Mouse (Mus musculus) midbrain, embryonic 15.5 days (tissue): Measurements from ENCODE around the gene Nupr1. TPM values are rescaled to one million over a fixed set of nuclear protein-coding genes. Genes with fewer than 3 reads are reported as not detected.

Experiments used
- ATAC-seq: fragments of 200-750 bp; cut with Nextera tagmentation; replicated peaks from 2 replicates; pipeline ENCODE4 v1.8.0; 2017; ENCODE audit warnings: moderate TSS enrichment
- H3K27ac ChIP-seq: fragments of 300-500 bp; sonication (generic); 2 replicates; pipeline ENCODE4 v1.5.1; 2015; ENCODE audit warnings: mild to moderate bottlenecking, inconsistent platforms
- H3K27me3 ChIP-seq: fragments of 300-500 bp; sonication (generic); replicated peaks from 2 replicates; pipeline ENCODE4 v1.6.1; 2015; ENCODE audit warnings: inconsistent platforms
- H3K36me3 ChIP-seq: fragments of 300-500 bp; sonication (generic); replicated peaks from 2 replicates; pipeline ENCODE4 v1.6.1; 2015; ENCODE audit warnings: inconsistent platforms
- H3K4me1 ChIP-seq: fragments of 300-500 bp; sonication (generic); 2 replicates; pipeline ENCODE4 v1.6.1; 2015; ENCODE audit warnings: inconsistent platforms
- H3K4me2 ChIP-seq: fragments of 300-500 bp; sonication (generic); 2 replicates; pipeline ENCODE4 v1.6.1; 2015; ENCODE audit warnings: inconsistent platforms, mild to moderate bottlenecking, moderate library complexity
- H3K4me3 ChIP-seq: fragments of 300-500 bp; sonication (generic); 2 replicates; pipeline ENCODE4 v1.5.1; 2015; ENCODE audit warnings: mild to moderate bottlenecking, inconsistent platforms
- H3K9ac ChIP-seq: fragments of 300-500 bp; sonication (generic); 2 replicates; pipeline ENCODE4 v1.6.1; 2015; ENCODE audit warnings: mild to moderate bottlenecking, inconsistent platforms
- H3K9me3 ChIP-seq: fragments of 300-500 bp; sonication (generic); 2 replicates; pipeline ENCODE4 v1.6.1; 2016; ENCODE audit warnings: inconsistent platforms
- WGBS: fragments of 180-500 bp; shearing (Covaris S2); methylation state at CpG from one replicate; pipeline ENCODE4 v1.1.7; 2015; ENCODE audit warnings: mixed read lengths; 5-methylcytosine and 5-hydroxymethylcytosine counted together
- polyA plus RNA-seq: library from polyadenylated mRNA; unstranded; fragments of >200 nt; fragmentation: Nextera tagmentation; extraction: Ambion mirVana; gene quantifications from 2 replicates; pipeline ENCODE4 v1.2.1, GENCODE M21; 2015

Gene Nupr1
- 11.5 and 13.0 TPM in 2 replicates for polyA plus RNA-seq

DNA sequence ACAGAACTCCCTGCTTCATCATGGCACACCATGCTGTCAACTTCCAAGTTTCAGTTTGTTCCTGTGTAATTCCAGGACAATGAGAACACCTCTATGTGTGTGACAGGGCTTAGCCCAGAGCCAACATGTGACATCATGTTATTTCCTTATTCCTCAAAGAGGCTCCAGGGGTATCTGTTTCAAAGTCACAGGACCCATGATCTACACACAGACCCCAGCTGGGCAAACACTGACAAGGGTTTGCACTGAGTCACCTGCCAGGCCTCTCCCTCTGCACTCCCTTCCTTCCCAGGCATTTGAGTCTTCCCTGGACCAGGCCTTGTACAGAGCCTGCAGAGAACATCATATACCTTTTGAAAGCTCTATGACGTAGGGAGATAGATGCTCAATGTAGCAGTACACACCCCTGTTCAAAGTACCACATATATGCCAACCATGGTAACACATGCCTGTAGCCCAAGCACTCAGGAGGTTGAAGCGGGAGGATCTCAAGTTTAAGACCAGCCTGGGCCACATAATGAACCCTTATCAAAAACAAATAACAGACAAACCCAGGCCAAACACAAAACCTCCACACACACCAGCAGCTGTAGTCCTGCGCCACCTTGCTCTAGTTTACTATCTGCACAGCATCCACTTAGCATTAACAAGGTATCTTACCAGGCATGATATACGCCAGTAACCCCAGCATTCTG is at the start of gene Nupr1:
TSS of gene Nupr1 (minus strand) at position 38 of the 695 bp plus-strand sequence.
- H3K4me1 ChIP-seq = no peaks in the 10 kb centered on the region
- 88% methylated on average over 4 of the region's 4 CpGs for WGBS

DNA sequence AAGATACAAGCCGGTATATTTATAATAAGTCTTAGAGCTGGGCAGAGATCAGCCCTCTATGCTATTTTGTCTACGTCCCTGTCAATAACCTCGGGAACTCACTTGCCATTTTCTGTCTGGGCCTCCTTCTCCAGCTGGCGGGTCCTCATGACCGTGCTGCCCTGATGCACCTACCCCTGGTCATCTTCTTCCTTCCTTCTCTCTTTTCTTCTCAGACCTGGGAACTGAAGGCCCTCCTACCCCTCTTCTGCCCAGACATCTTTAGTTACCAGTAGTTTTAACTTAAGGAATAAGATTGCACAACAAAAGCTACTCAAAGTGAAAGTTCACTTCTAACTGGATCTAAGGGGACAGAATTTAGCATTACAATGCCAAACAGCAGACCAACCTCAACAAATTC is 49.0 kb upstream of the Nupr1 start:
- Histone ChIP-seq H3K9me3 (no peaks in the 10 kb centered on the region), H3K36me3 (no peaks in the 10 kb centered on the region), H3K9ac (no peak overlapping the region), H3K4me1 (no peaks in the 10 kb centered on the region), H3K4me2 (no peak overlapping the region), H3K4me3 (no peak overlapping the region), H3K27ac (no peak overlapping the region), H3K27me3 (no peaks in the 10 kb centered on the region)
- ATAC-seq = no peak
- WGBS = 92% methylated on average over 5 of the region's 5 CpGs

More for the DNA sequence above, at the start of gene Nupr1:
- no peaks in the 10 kb centered on the region for H3K9me3 ChIP-seq
- no peak within 1 kb of the TSS for H3K4me3 ChIP-seq
- no peak within 1 kb of the TSS for H3K4me2 ChIP-seq
- H3K9ac ChIP-seq = no peak within 1 kb of the TSS
- no peak within 1 kb of the TSS for H3K27ac ChIP-seq
- H3K27me3 ChIP-seq = no peaks in the 10 kb centered on the region
- no peaks in the 10 kb centered on the region for H3K36me3 ChIP-seq
- no peak for ATAC-seq

DNA sequence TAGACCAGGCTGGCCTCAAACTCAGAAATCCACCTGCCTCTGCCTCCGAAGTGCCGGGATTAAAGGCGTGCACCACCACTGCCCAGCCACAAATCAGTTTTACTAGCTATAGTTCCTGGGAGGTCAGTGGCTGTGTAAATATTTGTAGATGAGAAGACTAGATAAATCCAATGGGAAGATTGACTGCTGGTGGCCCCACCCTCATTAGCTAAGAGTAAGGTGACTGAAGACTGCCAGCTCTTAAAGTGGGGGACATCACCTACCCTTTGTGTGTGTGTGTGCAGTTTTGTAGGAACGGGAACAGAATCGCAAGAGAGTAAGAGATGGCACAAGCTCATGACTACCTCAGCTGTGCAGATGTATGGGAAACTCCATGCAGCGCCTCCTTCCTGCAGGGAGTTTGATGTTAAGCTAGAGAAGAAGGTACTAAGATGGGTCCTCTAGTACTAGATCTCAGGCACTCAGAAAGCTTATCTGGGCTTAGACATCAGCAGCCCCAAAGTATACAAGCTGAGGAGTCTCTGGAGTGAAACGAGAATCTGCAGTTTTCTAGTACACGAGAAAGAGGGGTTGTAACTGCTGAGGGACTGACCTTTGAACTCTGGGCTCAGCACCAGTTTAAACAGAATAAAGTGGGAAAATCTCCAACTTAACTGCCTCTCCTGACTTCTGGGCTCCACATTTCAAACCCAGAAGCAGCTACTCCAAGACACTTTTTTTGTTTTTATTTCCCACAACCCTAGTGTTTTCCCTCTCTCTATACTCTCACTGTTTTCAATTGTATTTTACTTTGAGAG is 48.1 kb upstream of the Nupr1 start:
- Histone ChIP-seq H3K4me1 (no peaks in the 10 kb centered on the region), H3K9ac (no peak overlapping the region), H3K27ac (no peak overlapping the region), H3K36me3 (no peaks in the 10 kb centered on the region), H3K9me3 (no peaks in the 10 kb centered on the region), H3K4me3 (no peak overlapping the region), H3K27me3 (no peaks in the 10 kb centered on the region), H3K4me2 (no peak overlapping the region)
- no peak for ATAC-seq
- 89% methylated on average over 8 of the region's 8 CpGs for WGBS

DNA sequence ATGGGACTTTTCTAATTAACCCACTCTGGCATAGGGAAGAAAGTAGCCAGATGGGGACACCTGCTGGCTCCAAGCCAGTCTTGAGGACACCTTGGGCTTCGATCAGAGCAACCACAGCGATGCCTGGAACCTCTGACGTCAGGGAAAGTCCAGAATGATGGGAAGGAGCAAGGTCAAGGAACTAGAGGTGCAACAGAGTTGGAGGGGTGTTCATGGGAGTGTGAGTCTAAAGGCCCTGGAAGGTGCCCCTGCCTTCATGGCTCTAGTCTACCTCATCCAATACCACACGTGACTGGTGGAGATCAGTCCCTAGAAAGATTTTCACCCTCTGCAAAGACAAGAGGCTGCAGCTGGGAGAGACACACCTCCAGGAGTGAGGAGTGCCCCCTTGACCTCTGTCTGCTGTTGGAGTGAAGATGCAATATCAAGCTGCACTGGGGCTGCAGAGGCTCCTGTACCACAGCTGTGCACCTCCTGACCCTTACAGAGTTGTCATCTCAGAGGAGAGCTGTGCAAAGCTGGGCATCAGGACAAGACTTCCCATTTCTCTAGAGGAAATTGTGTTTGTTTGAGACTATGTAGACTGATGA is 46.1 kb upstream of the Nupr1 start:
- no peaks in the 10 kb centered on the region for H3K27me3 ChIP-seq
- no peaks in the 10 kb centered on the region for H3K4me1 ChIP-seq
- H3K4me2 ChIP-seq = no peak overlapping the region
- no peak overlapping the region for H3K9ac ChIP-seq
- H3K4me3 ChIP-seq = no peak overlapping the region
- ATAC-seq = no peak
- 81% methylated on average over 4 of the region's 4 CpGs for WGBS
- no peak overlapping the region for H3K27ac ChIP-seq
- H3K36me3 ChIP-seq = peaks cover 6% of the 10 kb centered on the region; the same call in 1 of the 2 replicates
- no peaks in the 10 kb centered on the region for H3K9me3 ChIP-seq

DNA sequence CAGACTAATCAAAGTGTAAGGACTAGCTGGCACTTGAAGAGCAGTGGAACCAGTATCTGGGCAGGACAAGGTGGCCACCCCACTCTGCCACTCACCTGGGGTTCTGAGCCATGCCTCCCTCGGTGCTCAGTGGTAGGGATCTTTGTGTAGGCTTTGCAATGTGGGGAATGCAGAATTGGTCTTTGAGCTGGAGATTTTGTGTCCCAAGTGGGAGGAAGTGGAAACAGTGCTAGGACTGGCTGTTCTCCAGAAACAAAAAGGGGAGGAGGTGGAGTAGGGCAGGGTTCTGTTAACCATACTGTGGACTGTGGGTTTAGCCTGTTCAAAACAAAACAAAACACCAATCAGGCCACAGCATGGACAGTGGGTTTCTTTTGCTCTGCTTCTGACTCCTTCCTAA is 45.5 kb upstream of the Nupr1 start, which contains the start of gene Sult1a1:
TSS of gene Sult1a1 (minus strand) at position 226 of the 400 bp plus-strand sequence.
- Histone ChIP-seq H3K4me2 (no peak within 1 kb of the TSS), H3K27ac (no peak within 1 kb of the TSS), H3K4me3 (no peak within 1 kb of the TSS), H3K4me1 (no peaks in the 10 kb centered on the region), H3K27me3 (no peaks in the 10 kb centered on the region), H3K9me3 (no peaks in the 10 kb centered on the region), H3K36me3 (peaks cover 6% of the 10 kb centered on the region; the same call in 1 of the 2 replicates), H3K9ac (no peak within 1 kb of the TSS)
- ATAC-seq = no peak
- WGBS = 95% methylated on average over 1 of the region's 1 CpGs

DNA sequence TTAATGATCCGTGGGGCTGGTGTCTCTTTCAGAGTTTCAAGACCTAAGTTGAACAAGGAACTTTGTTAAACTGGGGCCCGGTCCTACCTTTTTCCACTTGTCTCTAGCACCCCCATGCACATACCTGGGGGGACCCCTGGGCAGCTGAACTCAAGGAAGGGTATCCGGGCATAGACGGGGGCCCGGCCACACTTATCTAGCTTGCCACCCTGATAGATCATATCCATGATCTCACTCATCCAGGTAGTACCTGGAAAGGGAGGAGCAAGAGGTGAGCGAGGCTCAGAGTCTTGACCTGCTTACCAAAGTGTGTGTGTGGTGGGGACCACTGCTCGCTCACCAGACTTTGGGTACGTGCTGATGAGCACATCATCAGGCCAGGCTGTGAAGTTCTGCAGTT is 44.4 kb upstream of the Nupr1 start:
- Histone ChIP-seq H3K4me1 (no peaks in the 10 kb centered on the region), H3K9ac (no peak overlapping the region), H3K4me2 (no peak overlapping the region), H3K4me3 (no peak overlapping the region), H3K27ac (no peak overlapping the region), H3K36me3 (peaks cover 6% of the 10 kb centered on the region; the same call in 1 of the 2 replicates), H3K9me3 (no peaks in the 10 kb centered on the region), H3K27me3 (no peaks in the 10 kb centered on the region)
- ATAC-seq = no peak
- WGBS = 96% methylated on average over 8 of the region's 8 CpGs

DNA sequence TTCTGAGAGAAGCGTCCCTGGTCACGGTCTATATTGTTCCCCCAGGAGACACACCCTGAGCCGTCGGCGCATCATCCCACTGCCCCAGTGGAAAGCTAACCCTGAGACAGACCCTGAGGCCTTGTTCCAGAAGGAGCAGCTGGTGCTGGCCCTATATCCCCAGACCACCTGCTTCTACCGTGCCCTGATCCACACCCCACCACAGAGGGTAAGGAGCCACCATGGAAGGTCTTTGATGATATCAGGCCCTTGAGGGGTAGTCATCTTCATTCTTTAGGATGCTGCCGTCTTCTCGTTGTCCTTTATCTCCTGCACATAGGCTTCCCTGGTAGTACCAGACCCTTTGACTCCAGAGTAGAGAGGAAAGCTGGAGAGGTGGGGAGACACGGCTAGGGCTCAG is 41.5 kb upstream of the Nupr1 start:
- no peaks in the 10 kb centered on the region for H3K9me3 ChIP-seq
- 93% methylated on average over 9 of the region's 9 CpGs for WGBS
- H3K27ac ChIP-seq = no peak overlapping the region
- H3K4me1 ChIP-seq = no peaks in the 10 kb centered on the region
- no peak overlapping the region for H3K4me3 ChIP-seq
- H3K9ac ChIP-seq = no peak overlapping the region
- H3K4me2 ChIP-seq = no peak overlapping the region
- H3K27me3 ChIP-seq = no peaks in the 10 kb centered on the region
- no peak for ATAC-seq
- H3K36me3 ChIP-seq = peaks cover 6% of the 10 kb centered on the region; the same call in 1 of the 2 replicates

DNA sequence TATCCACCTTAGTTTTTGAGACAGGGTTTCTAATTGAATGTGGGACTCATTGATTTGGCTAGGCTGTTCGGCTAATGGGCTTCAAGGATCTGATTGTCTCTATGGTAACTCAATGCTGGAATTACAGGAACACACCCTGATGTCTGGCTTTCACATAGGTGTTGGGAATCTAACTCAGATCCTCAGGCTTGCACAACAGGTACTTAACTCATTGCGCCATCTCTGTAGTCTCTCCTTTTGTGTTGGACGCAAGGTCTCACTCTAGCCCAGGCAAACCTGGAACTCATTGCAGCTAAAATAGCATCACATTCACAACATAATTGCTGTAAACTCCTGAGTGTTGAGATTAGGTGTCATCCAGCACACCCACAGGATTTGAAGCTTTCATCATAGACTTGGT is 39.5 kb upstream of the Nupr1 start:
- no peak overlapping the region for H3K9ac ChIP-seq
- no peak overlapping the region for H3K4me3 ChIP-seq
- WGBS = 94% methylated on average over 3 of the region's 3 CpGs
- no peak for ATAC-seq
- H3K4me2 ChIP-seq = no peak overlapping the region
- no peaks in the 10 kb centered on the region for H3K9me3 ChIP-seq
- H3K4me1 ChIP-seq = no peaks in the 10 kb centered on the region
- H3K36me3 ChIP-seq = peaks cover 10% of the 10 kb centered on the region
- H3K27me3 ChIP-seq = no peaks in the 10 kb centered on the region
- no peak overlapping the region for H3K27ac ChIP-seq

DNA sequence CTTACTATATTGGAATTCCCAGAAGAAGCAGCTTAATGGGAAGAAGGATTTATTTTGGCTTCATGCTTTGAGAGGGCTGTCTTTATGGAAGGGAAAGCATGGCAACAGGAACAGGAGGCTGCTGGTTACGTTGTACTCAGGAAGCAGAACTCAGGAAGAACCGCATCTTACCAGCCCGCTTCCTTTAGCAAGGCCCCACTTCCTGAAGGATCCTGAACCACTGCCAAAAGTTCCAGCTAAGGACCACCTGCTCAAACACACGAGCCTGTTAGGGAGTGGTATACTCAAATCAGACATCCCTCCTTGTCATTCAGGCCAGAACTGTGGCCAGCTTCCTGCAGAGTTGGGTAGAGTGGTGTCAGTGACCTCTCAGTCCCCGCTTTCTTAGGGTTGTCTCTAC is 37.8 kb upstream of the Nupr1 start:
- no peaks in the 10 kb centered on the region for H3K27me3 ChIP-seq
- peaks cover 20% of the 10 kb centered on the region for H3K36me3 ChIP-seq
- no peaks in the 10 kb centered on the region for H3K9me3 ChIP-seq
- H3K4me2 ChIP-seq = no peak overlapping the region
- no peaks in the 10 kb centered on the region for H3K4me1 ChIP-seq
- ATAC-seq = no peak
- no peak overlapping the region for H3K9ac ChIP-seq
- WGBS = 85% methylated on average over 5 of the region's 5 CpGs
- H3K27ac ChIP-seq = no peak overlapping the region
- H3K4me3 ChIP-seq = no peak overlapping the region

DNA sequence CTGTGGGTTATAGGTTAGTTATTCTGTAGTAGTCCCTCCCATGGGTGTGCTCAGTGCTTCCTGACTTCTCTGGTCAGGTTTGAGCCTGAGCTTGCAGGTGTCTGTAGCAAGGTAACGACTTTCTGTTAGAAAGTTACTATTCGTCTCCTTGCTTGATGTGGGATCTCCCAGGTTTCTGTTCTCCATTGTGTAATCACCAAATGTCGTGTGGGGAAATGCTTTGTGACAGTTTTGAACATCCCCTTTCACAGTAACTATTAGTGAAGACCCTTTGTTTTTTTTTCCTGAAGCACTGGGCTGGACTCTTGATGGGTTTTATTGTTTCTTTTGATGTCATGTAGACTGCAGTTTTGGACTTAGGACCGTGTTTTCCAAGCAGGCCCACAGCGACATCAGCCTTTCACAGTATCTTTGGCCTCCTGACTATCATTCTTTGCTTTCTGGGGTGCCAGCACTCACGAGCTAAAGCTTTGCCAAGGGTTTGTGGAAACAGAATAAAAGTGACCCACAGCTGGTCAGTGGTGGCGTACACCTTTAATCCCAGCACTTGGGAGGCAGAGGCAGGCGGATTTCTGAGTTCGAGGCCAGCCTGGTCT is 36.9 kb upstream of the Nupr1 start:
- H3K4me1 ChIP-seq = no peaks in the 10 kb centered on the region
- H3K9ac ChIP-seq = no peak overlapping the region
- WGBS = 86% methylated on average over 9 of the region's 9 CpGs
- ATAC-seq = no peak
- H3K4me3 ChIP-seq = no peak overlapping the region
- no peak overlapping the region for H3K27ac ChIP-seq
- no peak overlapping the region for H3K4me2 ChIP-seq
- no peaks in the 10 kb centered on the region for H3K9me3 ChIP-seq
- H3K27me3 ChIP-seq = no peaks in the 10 kb centered on the region
- peaks cover 20% of the 10 kb centered on the region for H3K36me3 ChIP-seq

DNA sequence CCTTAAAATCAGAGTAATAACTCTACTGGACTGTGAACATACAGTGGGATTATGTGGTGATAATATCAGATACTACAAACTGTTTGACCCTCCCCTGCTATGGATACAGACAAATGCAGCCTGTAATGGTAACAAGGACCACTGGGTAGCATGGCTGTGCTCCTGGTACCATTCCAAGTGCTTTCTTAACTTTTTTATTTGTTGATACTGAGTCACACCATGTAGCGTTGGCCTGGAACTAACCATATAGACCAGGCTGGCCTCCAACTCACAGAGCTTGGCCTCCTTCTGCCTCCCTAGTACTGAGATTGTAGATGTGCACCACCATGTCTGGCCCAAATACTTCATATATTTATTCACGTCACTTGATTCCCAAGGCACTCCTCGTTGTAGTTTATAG is 34.6 kb upstream of the Nupr1 start:
- Histone ChIP-seq H3K27ac (no peak overlapping the region), H3K4me2 (no peak overlapping the region), H3K27me3 (no peaks in the 10 kb centered on the region), H3K4me3 (no peak overlapping the region), H3K4me1 (no peaks in the 10 kb centered on the region), H3K9ac (no peak overlapping the region), H3K36me3 (peaks cover 14% of the 10 kb centered on the region), H3K9me3 (no peaks in the 10 kb centered on the region)
- 94% methylated on average over 3 of the region's 3 CpGs for WGBS
- ATAC-seq = no peak

DNA sequence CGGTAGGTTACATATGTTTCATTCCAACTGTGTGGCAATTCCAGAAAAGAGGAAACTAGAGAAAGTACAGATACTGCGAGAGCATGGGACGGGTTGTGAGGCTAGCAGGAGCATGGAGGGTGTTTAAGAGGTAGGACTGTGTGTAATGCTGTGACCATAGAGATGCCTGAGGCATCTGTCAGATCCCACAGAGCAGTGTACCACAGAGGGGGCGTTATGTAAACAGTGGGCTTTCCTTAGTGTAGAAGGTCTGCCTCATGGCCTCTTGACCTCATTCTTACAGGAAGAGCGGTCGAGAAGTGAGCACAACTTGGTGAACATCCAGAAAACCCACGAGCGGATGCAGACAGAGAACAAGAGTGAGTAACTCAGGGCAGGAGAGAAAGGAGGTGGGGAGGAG is 33.0 kb upstream of the Nupr1 start:
- Histone ChIP-seq H3K4me2 (no peak overlapping the region), H3K4me3 (no peak overlapping the region), H3K27ac (no peak overlapping the region), H3K27me3 (no peaks in the 10 kb centered on the region), H3K36me3 (peaks cover 14% of the 10 kb centered on the region), H3K9ac (no peak overlapping the region), H3K9me3 (no peaks in the 10 kb centered on the region), H3K4me1 (no peaks in the 10 kb centered on the region)
- WGBS = 80% methylated on average over 8 of the region's 8 CpGs
- no peak for ATAC-seq
